Comparison of ENCODE assay signal across 1 mouse cellular context in genomic region chr2:143982901-143983300, GRCm38 (mm10).
A peak's percentile ranks its signal among the peaks of the same experiment; 100 is the strongest.
TF ChIP-seq lines count a peak whose summit lies in the region.

No protein-coding gene starts in this region.

TF ChIP-seq in CH12.LX, 34 proteins besides CTCF, POLR2A, EP300 and RAD21 (continued from another document):
- no peak for TF ChIP-seq ELF1 (IDR thresholded peaks at IDR 0.05; ENCODE audit: low read depth, low read length)
- peak; percentile 55; the same call in 1 of the 2 replicates for TF ChIP-seq ETS1 (conservative IDR thresholded peaks at IDR 0.05; ENCODE audit: low read depth, low read length)
- 0 out of 2 replicates have a peak, but pooled peaks have one; percentile 3 for TF ChIP-seq POLR2AphosphoS2 (IDR thresholded peaks at IDR 0.05; ENCODE audit: low read depth, low read length)
- TF ChIP-seq MXI1 (IDR thresholded peaks at IDR 0.05; ENCODE audit: low read depth, low read length): no peak
- no peak for TF ChIP-seq JUND (conservative IDR thresholded peaks at IDR 0.05; ENCODE audit: low read depth, low read length)
- TF ChIP-seq ZC3H11A (IDR thresholded peaks at IDR 0.05; ENCODE audit: low read depth, low read length): no peak
- TF ChIP-seq MYC (IDR thresholded peaks at IDR 0.05; ENCODE audit: low read depth, low read length): 0 out of 2 replicates have a peak, but pooled peaks have one; percentile 23
- TF ChIP-seq MAFK (IDR thresholded peaks at IDR 0.05; ENCODE audit: insufficient replicate concordance, low read length): no peak
- no peak for TF ChIP-seq CHD2 (IDR thresholded peaks at IDR 0.05; ENCODE audit: low read length)
- no peak for TF ChIP-seq SMC3 (IDR thresholded peaks at IDR 0.05; ENCODE audit: low read depth, low read length)
- no peak for TF ChIP-seq JUN (IDR thresholded peaks at IDR 0.05; ENCODE audit: insufficient read depth, low read depth, low read length)
- TF ChIP-seq ZKSCAN1 (IDR thresholded peaks at IDR 0.05; ENCODE audit: borderline replicate concordance, low read depth, low read length): no peak
- no peak for TF ChIP-seq TBP (conservative IDR thresholded peaks at IDR 0.05; ENCODE audit: low read depth, low read length)
- TF ChIP-seq USF2 (conservative IDR thresholded peaks at IDR 0.05; ENCODE audit: low read depth, low read length): no peak
- TF ChIP-seq RCOR1 (conservative IDR thresholded peaks at IDR 0.05; ENCODE audit: low read depth, low read length): no peak
- peak; percentile 75 for TF ChIP-seq IRF4 (IDR thresholded peaks at IDR 0.05; ENCODE audit: low read depth, low read length)
- no peak for TF ChIP-seq MAX (IDR thresholded peaks at IDR 0.05; ENCODE audit: low read length)
- TF ChIP-seq NELFE (IDR thresholded peaks at IDR 0.05; ENCODE audit: low read depth, low read length): no peak
- TF ChIP-seq SIN3A (IDR thresholded peaks at IDR 0.05; ENCODE audit: low read length): 0 out of 2 replicates have a peak, but pooled peaks have one; percentile 41
- no peak for TF ChIP-seq MAZ (IDR thresholded peaks at IDR 0.05; ENCODE audit: low read depth, low read length)
- TF ChIP-seq ZMIZ1 (IDR thresholded peaks at IDR 0.05; ENCODE audit: low read depth, low read length): no peak
- no peak for TF ChIP-seq KAT2A (IDR thresholded peaks at IDR 0.05; ENCODE audit: insufficient replicate concordance, low read length)
